Mouse (Mus musculus): ENCODE results near the gene Psma6. TPM values are rescaled to one million over a fixed set of nuclear protein-coding genes. Genes with fewer than 3 reads are reported as not detected.
A peak's percentile ranks its signal among the peaks of the same experiment; 100 is the strongest.
"Not testable (repeated sequence)": the region's sequence is repeated elsewhere in the genome, so short reads cannot be mapped to it uniquely, and the experiment has no call there.

The Psma6 gene
- polyA plus RNA-seq, 1 experiment from 2014 or later = 499 TPM

DNA sequence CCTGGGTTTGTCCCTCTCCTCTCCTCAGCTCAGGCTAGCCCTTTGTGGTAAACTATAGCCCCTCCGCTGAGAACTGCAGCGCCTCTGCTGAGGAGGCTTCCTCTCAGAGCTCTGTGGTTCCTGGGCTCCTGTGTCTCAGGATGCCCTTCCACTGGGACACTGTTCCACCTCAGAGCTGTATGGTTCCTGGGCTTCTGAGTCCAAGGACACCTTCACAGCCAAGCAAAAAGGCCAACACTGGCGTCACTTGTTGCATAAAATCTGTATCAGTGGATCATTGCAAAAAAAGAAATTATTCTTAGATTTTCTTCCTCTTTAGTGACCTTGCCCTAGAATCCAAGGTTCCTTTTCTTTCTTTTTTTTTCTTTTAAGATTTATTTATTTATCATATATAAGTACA is 804 bp downstream of the Psma6 start:
- Histone ChIP-seq H3K36me3 (peaks cover 9% of the 10 kb centered on the region), H3K9me3 (replicated peaks) (no peaks in the 10 kb centered on the region), H3K27ac (no peak overlapping the region), H3K4me3 (no peak overlapping the region), H3K4me1 (peaks cover 5% of the 10 kb centered on the region), H3K27me3 (ENCODE audit: low read depth, poor library complexity, severe bottlenecking) (no peaks in the 10 kb centered on the region)
- no peak for DNase-seq (ENCODE audit: low spot score)
- 82% methylated on average over 3 of the region's 3 CpGs for WGBS

DNA sequence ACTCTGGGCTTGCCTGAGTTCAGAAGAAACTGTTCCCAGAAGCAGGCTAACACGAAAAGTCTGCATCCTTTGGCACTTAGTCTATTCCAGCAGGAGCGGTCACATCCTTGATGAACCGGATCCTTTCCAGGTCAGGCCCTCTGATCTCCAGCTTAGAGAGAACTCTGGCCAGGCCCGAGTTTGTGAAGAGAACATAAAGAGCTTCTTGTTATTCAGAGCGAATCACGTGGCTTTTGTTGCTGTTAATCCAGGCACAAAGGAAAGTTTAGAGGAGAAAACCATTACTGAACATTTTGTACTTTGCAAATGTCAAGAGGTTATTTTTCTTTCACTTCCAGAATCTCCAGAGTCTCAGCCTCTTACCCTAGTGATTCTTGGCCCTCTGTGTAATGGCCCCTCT is 1.9 kb downstream of the Psma6 start:
- Histone ChIP-seq H3K4me3 (no peak overlapping the region), H3K27me3 (ENCODE audit: low read depth, poor library complexity, severe bottlenecking) (no peaks in the 10 kb centered on the region), H3K27ac (no peak overlapping the region), H3K36me3 (peaks cover 9% of the 10 kb centered on the region), H3K4me1 (peaks cover 5% of the 10 kb centered on the region), H3K9me3 (replicated peaks) (no peaks in the 10 kb centered on the region)
- no peak for DNase-seq (ENCODE audit: low spot score)
- 68% methylated on average over 6 of the region's 6 CpGs for WGBS

DNA sequence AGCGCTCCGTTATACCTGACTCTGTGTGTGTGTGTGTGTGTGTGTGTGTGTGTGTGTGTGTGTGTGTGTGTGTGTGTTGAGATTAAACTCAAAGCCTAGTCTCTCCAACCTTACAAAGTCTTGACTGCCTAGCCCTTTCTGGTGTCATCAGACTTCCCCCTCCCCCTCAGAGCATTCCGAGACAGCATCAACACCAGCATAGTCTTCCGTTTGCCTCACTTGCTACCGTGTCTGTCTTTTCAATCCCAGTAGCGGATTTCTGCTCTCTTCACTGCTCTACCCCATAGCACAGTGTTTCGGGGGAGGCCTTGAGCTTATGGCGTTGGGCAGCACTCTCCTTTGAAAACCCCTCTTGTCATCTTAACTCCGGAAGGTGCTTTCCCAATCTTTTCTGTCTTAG is 2.4 kb downstream of the Psma6 start:
- Histone ChIP-seq H3K4me1 (peaks cover 5% of the 10 kb centered on the region), H3K9me3 (replicated peaks) (no peaks in the 10 kb centered on the region), H3K27ac (no peak overlapping the region), H3K4me3 (no peak overlapping the region), H3K27me3 (ENCODE audit: low read depth, poor library complexity, severe bottlenecking) (no peaks in the 10 kb centered on the region), H3K36me3 (peaks cover 9% of the 10 kb centered on the region)
- DNase-seq (ENCODE audit: low spot score) = no peak
- 84% methylated on average over 9 of the region's 9 CpGs for WGBS

DNA sequence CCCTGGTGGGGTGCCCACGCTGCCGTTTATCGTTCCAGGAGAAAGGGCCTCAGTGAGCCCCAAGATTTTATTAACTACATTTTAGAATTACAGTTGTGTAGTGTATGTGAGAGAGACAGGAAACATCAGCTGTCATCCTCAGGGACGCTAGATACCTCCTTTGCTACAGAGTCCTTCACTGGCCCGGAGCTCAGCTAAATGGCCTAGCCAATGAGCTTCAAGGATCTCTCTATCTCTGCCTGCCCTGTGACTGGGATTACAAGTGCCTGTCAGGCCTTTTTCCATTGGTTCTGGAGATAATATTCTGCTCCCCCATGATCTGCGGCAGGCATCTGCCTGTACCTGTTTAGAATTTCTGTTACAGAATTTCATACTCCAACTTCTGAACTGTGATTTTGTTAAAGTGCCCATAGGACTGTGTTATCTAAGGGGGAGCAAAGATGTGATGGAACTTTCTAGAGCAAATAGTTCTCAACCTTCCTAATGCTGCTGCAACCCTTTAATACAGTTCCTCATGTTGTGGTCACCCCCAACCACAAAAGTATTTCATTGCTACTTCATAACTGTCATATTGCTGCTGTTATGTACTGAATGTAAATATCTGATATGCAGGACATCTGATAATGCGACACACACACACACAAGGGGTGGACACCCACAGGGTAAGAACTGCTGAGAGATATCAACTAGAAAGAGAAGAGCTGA is 3.2 kb downstream of the Psma6 start:
- Histone ChIP-seq H3K4me1 (peaks cover 5% of the 10 kb centered on the region), H3K27ac (no peak overlapping the region), H3K9me3 (replicated peaks) (no peaks in the 10 kb centered on the region), H3K4me3 (no peak overlapping the region), H3K36me3 (peaks cover 5% of the 10 kb centered on the region), H3K27me3 (ENCODE audit: low read depth, poor library complexity, severe bottlenecking) (no peaks in the 10 kb centered on the region)
- 82% methylated on average over 7 of the region's 7 CpGs for WGBS
- no peak for DNase-seq (ENCODE audit: low spot score)

DNA sequence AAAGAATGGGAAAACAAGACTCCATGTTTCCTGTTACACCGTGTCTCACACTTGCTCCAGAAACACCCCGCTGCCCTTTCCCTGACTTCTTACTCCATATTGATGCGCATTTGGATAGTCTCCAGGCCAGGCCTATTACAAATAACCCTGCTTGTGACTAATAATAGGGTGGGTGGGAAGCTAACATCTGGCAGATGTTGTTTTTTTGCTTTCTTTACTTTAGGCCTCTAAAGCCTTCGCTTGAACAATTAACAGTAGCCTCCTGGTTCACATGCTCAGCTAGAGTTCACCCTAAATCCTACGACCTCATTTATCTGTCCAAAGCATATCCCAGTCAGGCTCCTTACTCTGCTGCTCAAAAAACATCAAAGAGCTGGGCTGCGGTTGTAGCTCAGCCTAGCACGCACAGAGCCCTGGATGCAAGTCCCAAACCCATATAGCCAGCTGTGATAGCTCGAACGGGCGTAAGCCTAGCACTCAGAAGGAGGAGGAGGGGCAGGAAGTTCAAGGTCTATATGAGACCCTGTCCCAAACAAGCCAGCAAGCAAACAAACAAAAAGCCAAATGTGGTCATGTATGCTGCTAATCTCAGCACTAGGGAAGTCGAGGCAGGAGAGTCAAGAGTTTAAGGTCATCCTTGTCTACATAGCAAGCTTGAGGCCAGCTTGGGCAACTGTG is 3.9 kb downstream of the Psma6 start:
- 70% methylated on average over 11 of the region's 11 CpGs for WGBS
- H3K4me3 ChIP-seq = no peak overlapping the region
- H3K4me1 ChIP-seq = peaks cover 5% of the 10 kb centered on the region
- H3K9me3 ChIP-seq (replicated peaks) = no peaks in the 10 kb centered on the region
- DNase-seq (ENCODE audit: low spot score) = no peak
- no peak overlapping the region for H3K27ac ChIP-seq
- H3K36me3 ChIP-seq = peaks cover 2% of the 10 kb centered on the region; the same call in 1 of the 2 replicates
- H3K27me3 ChIP-seq (ENCODE audit: low read depth, poor library complexity, severe bottlenecking) = no peaks in the 10 kb centered on the region

DNA sequence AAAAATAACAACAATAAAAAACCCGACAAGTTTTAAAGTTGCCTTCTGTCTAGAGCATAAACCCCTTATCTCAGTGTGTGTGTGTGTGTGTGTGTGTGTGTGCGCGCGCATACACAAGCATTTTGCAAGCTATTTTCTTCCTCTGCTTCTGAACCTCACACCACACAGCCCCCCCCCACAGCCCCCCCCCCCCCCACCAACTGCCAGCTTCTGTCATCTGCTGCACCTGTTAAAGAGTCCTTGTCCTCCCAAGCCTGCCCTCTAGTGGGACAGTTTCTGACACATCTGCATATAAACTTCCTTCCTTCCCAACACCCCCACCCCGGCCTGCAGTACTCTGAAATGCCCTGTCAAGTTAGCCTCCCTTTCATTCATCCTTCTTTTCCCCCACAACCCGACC is 4.5 kb downstream of the Psma6 start:
- H3K27ac ChIP-seq = no peak overlapping the region
- 70% methylated on average over 6 of the region's 6 CpGs for WGBS
- peaks cover 5% of the 10 kb centered on the region for H3K4me1 ChIP-seq

DNA sequence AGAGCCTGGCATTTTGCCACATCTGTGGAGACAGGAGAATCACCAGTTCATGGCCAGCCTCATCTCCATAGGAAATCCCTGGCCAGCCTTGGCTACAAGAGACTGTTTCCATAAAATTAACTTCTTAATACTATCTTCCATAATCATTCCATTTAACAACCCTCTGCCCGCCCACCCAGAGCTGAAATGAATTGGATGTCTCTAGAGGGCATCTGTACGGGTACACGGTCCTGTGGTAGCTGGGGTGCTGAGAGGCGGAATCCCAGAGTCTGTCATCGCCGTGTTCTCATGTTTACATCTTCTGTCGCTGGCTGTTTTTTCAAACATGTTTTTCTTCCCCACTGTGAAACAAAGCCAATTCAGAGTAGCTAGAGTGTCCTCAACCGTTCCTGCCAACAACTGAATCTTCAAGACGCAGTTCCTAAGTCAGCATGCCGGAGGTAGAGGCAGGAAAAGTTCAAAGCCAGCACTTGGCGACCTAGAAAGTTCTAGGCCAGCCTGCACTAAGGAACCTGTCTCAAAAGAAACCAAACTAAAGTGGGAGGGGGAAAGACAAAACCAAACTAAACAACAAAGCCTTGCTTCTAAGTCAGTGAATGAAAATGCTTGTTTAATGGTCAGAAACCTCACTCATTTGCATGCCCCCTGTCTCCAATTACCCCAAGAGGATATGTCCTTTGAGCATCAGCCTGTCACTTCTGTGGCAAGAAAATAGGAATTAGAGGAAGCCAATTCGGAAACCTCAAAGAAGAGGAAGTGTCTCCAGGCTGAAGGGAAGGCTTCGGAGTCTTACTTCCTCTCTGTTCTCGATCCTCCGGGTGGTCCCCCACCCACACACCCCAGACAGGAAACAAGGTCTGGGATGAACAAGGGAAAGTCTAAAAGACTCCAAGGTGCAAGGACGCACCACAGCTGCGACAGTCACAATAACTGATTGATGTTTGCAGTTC is 5.4 kb downstream of the Psma6 start:
- Histone ChIP-seq H3K9me3 (replicated peaks) (no peaks in the 10 kb centered on the region), H3K27ac (no peak overlapping the region), H3K4me3 (no peak overlapping the region), H3K36me3 (0 out of 2 replicates have a peak, but pooled peaks cover 2% of the 10 kb centered on the region), H3K27me3 (ENCODE audit: low read depth, poor library complexity, severe bottlenecking) (no peaks in the 10 kb centered on the region), H3K4me1 (no peaks in the 10 kb centered on the region; the same call in 1 of the 2 replicates)
- DNase-seq (ENCODE audit: low spot score) = no peak
- 85% methylated on average over 17 of the region's 17 CpGs for WGBS

More for the DNA sequence above, 4.5 kb downstream of the Psma6 start:
- Histone ChIP-seq H3K4me3 (no peak overlapping the region), H3K27me3 (ENCODE audit: low read depth, poor library complexity, severe bottlenecking) (no peaks in the 10 kb centered on the region), H3K36me3 (0 out of 2 replicates have a peak, but pooled peaks cover 2% of the 10 kb centered on the region), H3K9me3 (replicated peaks) (no peaks in the 10 kb centered on the region)
- DNase-seq (ENCODE audit: low spot score) = no peak

DNA sequence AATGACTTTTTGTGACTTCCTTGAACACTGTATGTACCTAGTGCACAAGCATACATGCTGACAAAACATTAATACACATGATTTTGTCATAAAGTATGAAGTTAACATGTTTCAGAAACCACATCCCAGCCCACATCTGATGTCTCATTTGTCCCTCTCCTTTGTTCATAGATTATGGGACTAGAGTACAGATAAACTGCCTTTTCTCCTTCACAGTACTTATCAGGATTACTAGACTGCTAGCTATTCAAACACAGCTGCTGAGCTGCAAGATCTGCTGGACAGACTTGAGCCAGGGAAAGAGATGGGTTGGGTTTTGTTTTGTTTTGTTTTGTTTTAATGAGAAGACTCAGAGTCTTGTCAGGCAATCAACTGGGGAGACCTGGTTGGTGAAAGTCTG is 8.1 kb downstream of the Psma6 start:
- H3K27ac ChIP-seq = no peak overlapping the region
- H3K36me3 ChIP-seq = no peaks in the 10 kb centered on the region
- H3K4me1 ChIP-seq = no peaks in the 10 kb centered on the region
- DNase-seq (ENCODE audit: low spot score) = no peak
- H3K9me3 ChIP-seq (replicated peaks) = no peaks in the 10 kb centered on the region
- H3K27me3 ChIP-seq (ENCODE audit: low read depth, poor library complexity, severe bottlenecking) = no peaks in the 10 kb centered on the region
- H3K4me3 ChIP-seq = no peak overlapping the region

DNA sequence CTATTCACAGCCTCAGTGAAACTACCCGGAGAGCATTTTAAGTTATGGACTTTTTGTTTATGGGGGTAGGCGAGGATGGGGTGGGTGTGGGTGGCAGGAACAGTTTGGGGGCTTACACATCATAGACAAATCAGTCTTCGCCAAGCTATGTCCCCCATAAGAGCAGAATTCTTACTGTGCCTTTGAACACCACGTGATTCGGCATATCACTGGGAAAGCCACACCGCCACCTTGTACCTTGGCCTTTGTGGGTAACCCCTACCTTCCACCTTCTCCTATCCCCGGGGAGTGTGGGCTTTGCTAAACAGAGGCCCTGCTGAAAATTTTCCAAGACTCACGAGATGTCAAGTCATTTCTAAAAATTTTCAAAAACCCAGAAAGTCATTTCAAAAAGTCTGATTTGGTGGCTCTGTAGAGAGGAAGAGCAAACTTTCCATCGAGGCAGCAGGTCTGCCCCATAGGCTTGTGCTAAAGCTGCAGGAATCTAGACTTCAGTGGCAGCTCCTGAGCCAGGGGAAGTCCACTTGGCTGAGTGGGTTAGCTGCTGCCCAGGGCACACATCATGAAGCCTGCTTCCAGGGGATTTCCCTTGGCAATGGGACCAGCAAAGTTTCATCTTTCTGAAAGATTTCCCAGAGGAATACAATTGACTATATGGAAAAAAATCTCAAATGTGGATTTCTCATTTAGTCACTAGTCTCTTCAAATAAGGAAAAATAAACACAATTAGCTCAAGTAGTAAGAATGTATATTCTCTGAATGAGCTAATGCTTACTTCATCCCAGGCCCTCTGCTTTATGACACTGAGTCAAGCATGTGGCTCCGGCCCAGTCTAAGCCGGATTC is 8.9 kb downstream of the Psma6 start:
- no peaks in the 10 kb centered on the region for H3K36me3 ChIP-seq
- 93% methylated on average over 11 of the region's 11 CpGs for WGBS

DNA sequence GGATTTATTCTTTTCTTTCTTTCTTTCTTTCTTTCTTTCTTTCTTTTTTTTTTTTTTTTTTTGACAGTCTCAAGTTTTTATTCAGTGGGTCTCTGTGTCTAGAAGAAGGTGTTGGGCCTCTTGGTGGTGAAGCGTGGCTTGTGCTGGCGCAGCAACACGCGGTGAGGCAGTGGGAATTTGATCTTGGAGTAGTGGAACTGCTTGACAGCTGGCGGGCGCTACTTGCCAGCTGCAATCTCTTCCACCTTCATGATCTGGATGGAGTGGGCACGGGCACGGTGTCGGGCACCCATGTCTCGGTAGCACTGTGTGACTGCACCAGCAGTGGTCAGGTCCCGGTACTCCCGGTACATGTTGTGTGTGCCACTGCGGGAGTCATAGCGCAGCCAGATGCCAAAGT is 11.6 kb downstream of the Psma6 start:
- not testable (repeated sequence) for H3K27ac ChIP-seq; DNase-seq (ENCODE audit: low spot score); H3K4me3 ChIP-seq; H3K27me3 ChIP-seq (ENCODE audit: low read depth, poor library complexity, severe bottlenecking); H3K9me3 ChIP-seq (replicated peaks); H3K36me3 ChIP-seq
- peaks cover 19% of the 10 kb centered on the region for H3K4me1 ChIP-seq
- WGBS = 92% methylated on average over 14 of the region's 14 CpGs

More for the DNA sequence above, 8.9 kb downstream of the Psma6 start:
- no peak for DNase-seq (ENCODE audit: low spot score)
- Histone ChIP-seq H3K4me3 (no peak overlapping the region), H3K9me3 (replicated peaks) (no peaks in the 10 kb centered on the region), H3K27me3 (ENCODE audit: low read depth, poor library complexity, severe bottlenecking) (no peaks in the 10 kb centered on the region), H3K27ac (no peak overlapping the region), H3K4me1 (peaks cover 6% of the 10 kb centered on the region; the same call in 1 of the 2 replicates)

DNA sequence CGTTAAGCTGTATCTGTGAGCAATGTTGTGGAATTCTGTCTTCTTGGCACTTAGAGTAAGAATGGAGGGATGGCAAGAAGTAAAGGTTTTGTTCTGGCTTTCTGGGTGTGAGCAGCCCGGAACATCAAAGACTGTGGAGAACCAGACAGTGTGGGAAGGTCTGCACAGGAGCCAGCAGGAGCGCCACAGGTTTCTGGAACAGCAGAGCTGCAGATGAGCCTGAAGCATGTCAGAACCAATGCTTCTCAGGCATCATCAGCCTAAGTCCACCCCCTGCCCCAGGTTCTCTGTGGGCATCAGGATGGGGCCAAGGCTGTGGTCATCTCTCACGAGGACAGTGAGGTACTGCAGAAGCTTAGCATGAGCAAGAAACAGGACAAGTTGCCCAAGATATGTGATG is 12.5 kb downstream of the Psma6 start:
- Histone ChIP-seq H3K9me3 (replicated peaks) (no peaks in the 10 kb centered on the region), H3K4me1 (peaks cover 19% of the 10 kb centered on the region), H3K36me3 (peaks cover 7% of the 10 kb centered on the region), H3K27ac (no peak overlapping the region), H3K4me3 (no peak overlapping the region), H3K27me3 (ENCODE audit: low read depth, poor library complexity, severe bottlenecking) (no peaks in the 10 kb centered on the region)
- DNase-seq (ENCODE audit: low spot score) = no peak
- 93% methylated on average over 4 of the region's 4 CpGs for WGBS

DNA sequence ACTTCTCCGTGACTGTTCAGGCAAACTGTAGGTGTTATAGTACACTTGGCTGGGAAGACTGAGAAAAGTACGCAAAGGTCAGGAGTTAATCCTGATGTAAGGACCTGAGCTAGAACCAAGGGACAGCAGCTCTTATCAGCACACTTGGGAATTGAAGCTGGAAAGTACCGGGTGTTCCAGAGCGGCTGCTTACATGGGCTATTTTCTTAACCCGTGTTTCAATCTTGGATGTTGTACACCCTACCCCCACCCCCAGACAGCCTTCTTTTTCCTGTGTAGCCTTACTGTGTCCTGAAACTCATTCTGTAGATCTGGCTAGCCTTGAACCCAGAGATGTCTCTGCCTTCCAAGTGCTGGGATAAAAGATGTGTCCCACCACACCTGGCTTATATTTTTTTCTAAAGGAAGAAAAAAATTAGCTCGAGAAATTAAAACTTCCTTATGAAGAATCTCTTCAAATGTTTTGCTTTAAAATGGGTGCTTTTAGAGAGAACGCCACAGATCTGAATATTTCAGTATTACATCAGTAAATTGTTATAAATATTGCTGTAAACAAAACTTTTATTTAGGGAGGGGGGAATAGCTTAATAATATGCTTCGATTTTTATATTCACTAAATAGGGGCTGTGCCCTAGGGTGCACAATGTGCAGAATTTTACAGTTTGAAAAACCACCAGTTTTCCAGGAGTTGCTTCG is 13.7 kb downstream of the Psma6 start:
- Histone ChIP-seq H3K27ac (peak overlapping the region; percentile 93), H3K4me1 (peaks cover 19% of the 10 kb centered on the region), H3K4me3 (peak overlapping the region; percentile 89), H3K27me3 (ENCODE audit: low read depth, poor library complexity, severe bottlenecking) (no peaks in the 10 kb centered on the region), H3K36me3 (peaks cover 15% of the 10 kb centered on the region), H3K9me3 (replicated peaks) (no peaks in the 10 kb centered on the region)
- DNase-seq (ENCODE audit: low spot score) = no peak
- 79% methylated on average over 9 of the region's 9 CpGs for WGBS

Measured in limb, embryonic 10.5 days (tissue).